Mouse (Mus musculus) gonadal fat pad, adult 2 months (tissue): ENCODE results near the gene Drap1. TPM values are rescaled to one million over a fixed set of nuclear protein-coding genes. Genes with fewer than 3 reads are reported as not detected.

ENCODE experiments used
- DNase-seq: peaks from one replicate; pipeline ENCODE4 v3.0.0-alpha.2; 2012; ENCODE audit warnings: low read depth
- polyA plus RNA-seq: library from polyadenylated mRNA; depleted of rRNA; stranded (reverse); fragments of >200 nt; gene quantifications from 2 replicates; pipeline ENCODE4 v1.2.3, GENCODE M21; 2012; rRNA removed

The Drap1 gene
- polyA plus RNA-seq, 1 experiment: 136 TPM

DNA sequence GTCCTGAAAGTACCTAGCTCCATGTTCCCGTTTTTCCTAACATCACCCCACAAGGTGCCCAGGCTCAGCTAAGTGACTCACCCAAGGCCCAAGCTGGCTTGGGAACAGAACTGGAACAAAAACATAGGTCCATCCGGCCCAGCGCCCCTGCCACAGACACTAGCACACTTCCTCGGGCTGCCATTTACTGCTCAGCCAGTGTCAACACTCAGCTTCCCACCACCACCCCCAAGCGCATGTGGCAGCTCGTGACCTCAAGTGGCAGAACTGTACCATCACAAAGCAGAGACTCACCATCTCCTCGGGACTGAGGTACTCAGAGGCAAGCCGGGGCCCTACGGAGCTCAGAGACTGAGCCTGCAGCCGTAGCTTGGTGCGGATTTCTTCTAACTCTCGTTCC is 41.5 kb downstream of the Drap1 start:
- DNase-seq: no peak

GRCm38 (mm10) chr19:5377446-5377845 is 47.3 kb downstream of the Drap1 start:
- no peak for DNase-seq

GRCm38 (mm10) chr19:5374748-5375147 is 50.0 kb downstream of the Drap1 start:
- no peak for DNase-seq

- DNase-seq: no peak
These were observed 50.6 kb downstream of the Drap1 start for GRCm38 (mm10) chr19:5374177-5374576.

Other genes starting within 250 kb of the Drap1 start
- 21.8 and 27.9 TPM in 2 replicates for gene Pacs1, start 151.9 kb downstream of the Drap1 start, polyA plus RNA-seq
- gene Sf3b2, start 129.5 kb downstream of the Drap1 start, polyA plus RNA-seq: 61.2 and 82.0 TPM in 2 replicates
- gene Gal3st3, start 126.6 kb downstream of the Drap1 start, polyA plus RNA-seq: 1.4 and 3.3 TPM in 2 replicates
- 0.08 and 0.46 TPM in 2 replicates for gene Catsper1, start 89.2 kb downstream of the Drap1 start, polyA plus RNA-seq
- gene Cst6, start 75.4 kb downstream of the Drap1 start, polyA plus RNA-seq: 6.6 and 17.1 TPM in 2 replicates
- 19.9 and 20.4 TPM in 2 replicates for gene Eif1ad, start 58.2 kb downstream of the Drap1 start, polyA plus RNA-seq
- 87.8 and 125 TPM in 2 replicates for gene Banf1, start 57.8 kb downstream of the Drap1 start, polyA plus RNA-seq
- gene Sart1, start 36.3 kb downstream of the Drap1 start, polyA plus RNA-seq: 18.1 and 33.3 TPM in 2 replicates
- 1.9 and 2.0 TPM in 2 replicates for gene Tsga10ip, start 22.5 kb downstream of the Drap1 start, polyA plus RNA-seq
- gene AI837181, start 165 bp upstream of the Drap1 start, polyA plus RNA-seq: 65.9 and 73.9 TPM in 2 replicates
- gene Fosl1, start 22.6 kb upstream of the Drap1 start, polyA plus RNA-seq: 0.24 and 0.38 TPM in 2 replicates
- 5.6 and 6.7 TPM in 2 replicates for gene Ccdc85b, start 32.9 kb upstream of the Drap1 start, polyA plus RNA-seq
- 126 and 132 TPM in 2 replicates for gene Fibp, start 35.6 kb upstream of the Drap1 start, polyA plus RNA-seq
- gene Ctsw, start 43.5 kb upstream of the Drap1 start, polyA plus RNA-seq: 2.2 and 2.3 TPM in 2 replicates
- 73.5 and 79.0 TPM in 2 replicates for gene Efemp2, start 49.0 kb upstream of the Drap1 start, polyA plus RNA-seq
- 77.2 and 85.6 TPM in 2 replicates for gene Mus81, start 63.4 kb upstream of the Drap1 start, polyA plus RNA-seq
- 410 and 421 TPM in 2 replicates for gene Cfl1, start 65.5 kb upstream of the Drap1 start, polyA plus RNA-seq
- 1.9 and 3.0 TPM in 2 replicates for gene 1700020D05Rik, start 78.8 kb upstream of the Drap1 start, polyA plus RNA-seq
- 20.9 and 25.6 TPM in 2 replicates for gene Snx32, start 85.6 kb upstream of the Drap1 start, polyA plus RNA-seq
- gene Ovol1, start 135.7 kb upstream of the Drap1 start, polyA plus RNA-seq: 2.4 and 3.5 TPM in 2 replicates
- 10.0 and 12.0 TPM in 2 replicates for gene Ap5b1, start 143.0 kb upstream of the Drap1 start, polyA plus RNA-seq
- 42.2 and 49.4 TPM in 2 replicates for gene Rnaseh2c, start 176.9 kb upstream of the Drap1 start, polyA plus RNA-seq
- 55.3 and 63.6 TPM in 2 replicates for gene Kat5, start 185.3 kb upstream of the Drap1 start, polyA plus RNA-seq
- gene Rela, start 212.5 kb upstream of the Drap1 start, polyA plus RNA-seq: 66.8 and 81.8 TPM in 2 replicates
- gene Sipa1, start 238.7 kb upstream of the Drap1 start, polyA plus RNA-seq: 36.3 and 45.7 TPM in 2 replicates